Mouse (Mus musculus) skeletal muscle tissue, adult 2 months (tissue): Measurements from ENCODE around the gene S100a2.

Source experiments
- DNase-seq: peaks from one replicate; pipeline ENCODE4 v3.0.0-alpha.2; 2012; ENCODE audit warnings: low read depth, low spot score

The S100a2 gene

GRCm38 (mm10) chr3:90596810-90597209, 6.8 kb downstream of the S100a2 start:
- DNase-seq: no peak

GRCm38 (mm10) chr3:90597736-90598135, 7.7 kb downstream of the S100a2 start:
- DNase-seq: no peak

GRCm38 (mm10) chr3:90598212-90598611, 8.2 kb downstream of the S100a2 start:
- no peak for DNase-seq

- DNase-seq: no peak
These were observed 9.4 kb downstream of the S100a2 start for GRCm38 (mm10) chr3:90599401-90599800.

GRCm38 (mm10) chr3:90600036-90600435, 10.0 kb downstream of the S100a2 start:
- DNase-seq: no peak

- DNase-seq: peak; percentile 63
These were observed 10.6 kb downstream of the S100a2 start for GRCm38 (mm10) chr3:90600458-90601195.

GRCm38 (mm10) chr3:90601486-90602110, 11.6 kb downstream of the S100a2 start, which contains the start of gene Gm42674:
Gene Gm42674 (plus strand): TSS chr3:90601904.
- DNase-seq: no peak

- no peak for DNase-seq
These were observed 13.6 kb downstream of the S100a2 start, which contains the start of gene S100a4 for GRCm38 (mm10) chr3:90603623-90604022. Gene S100a4 (plus strand): TSS chr3:90603771.

- peak; percentile 84 for DNase-seq
These were observed 14.4 kb downstream of the S100a2 start for GRCm38 (mm10) chr3:90604416-90604815.

GRCm38 (mm10) chr3:90605049-90605448, 15.0 kb downstream of the S100a2 start:
- DNase-seq: no peak

GRCm38 (mm10) chr3:90605736-90606135, 15.7 kb downstream of the S100a2 start:
- no peak for DNase-seq

GRCm38 (mm10) chr3:90606185-90606584, 16.1 kb downstream of the S100a2 start:
- DNase-seq: peak; percentile 79

- no peak for DNase-seq
These were observed 17.3 kb downstream of the S100a2 start for GRCm38 (mm10) chr3:90607361-90607760.

- DNase-seq: no peak
These were observed 18.2 kb downstream of the S100a2 start, which contains the start of gene S100a5 for GRCm38 (mm10) chr3:90608223-90608622. Gene S100a5 (plus strand): TSS chr3:90608523.

GRCm38 (mm10) chr3:90609102-90609501, 19.1 kb downstream of the S100a2 start:
- DNase-seq: no peak

GRCm38 (mm10) chr3:90611494-90611893, 21.4 kb downstream of the S100a2 start:
- DNase-seq: no peak

GRCm38 (mm10) chr3:90612061-90612460, 22.0 kb downstream of the S100a2 start:
- peak; percentile 59 for DNase-seq

- DNase-seq: peak; percentile 86
These were observed 22.8 kb downstream of the S100a2 start, which contains the start of gene S100a6 for GRCm38 (mm10) chr3:90612728-90613291. Gene S100a6 (plus strand): TSS chr3:90612882.

GRCm38 (mm10) chr3:90613461-90614147, 23.6 kb downstream of the S100a2 start:
- no peak for DNase-seq

- no peak for DNase-seq
These were observed 24.1 kb downstream of the S100a2 start for GRCm38 (mm10) chr3:90614148-90614530.

GRCm38 (mm10) chr3:90614611-90615251, 24.7 kb downstream of the S100a2 start:
- no peak for DNase-seq
